Mouse (Mus musculus) testis, adult 2 months (tissue): Measurements from ENCODE around the gene Adprhl2. TPM values are rescaled to one million over a fixed set of nuclear protein-coding genes. Genes with fewer than 3 reads are reported as not detected.

Experiments used
- H3K27ac ChIP-seq: fragments of 200-500 bp; 2 replicates; pipeline ENCODE4 v1.5.1; 2012; ENCODE audit warnings: low read depth, low read length; ENCODE audit not compliant: control insufficient read depth, insufficient read depth
- H3K27me3 ChIP-seq: fragments of 200-500 bp; 2 replicates; pipeline ENCODE4 v1.6.1; 2012; ENCODE audit warnings: mild to moderate bottlenecking, low read length, moderate library complexity; ENCODE audit not compliant: control insufficient read depth, insufficient read depth
- H3K36me3 ChIP-seq: fragments of 200-500 bp; 2 replicates; pipeline ENCODE4 v1.6.1; 2012; ENCODE audit warnings: mild to moderate bottlenecking, low read length; ENCODE audit not compliant: control insufficient read depth, insufficient read depth
- H3K4me1 ChIP-seq: fragments of 200-500 bp; 2 replicates; pipeline ENCODE4 v1.6.1; 2012; ENCODE audit warnings: low read length; ENCODE audit not compliant: control insufficient read depth, insufficient read depth
- H3K4me3 ChIP-seq: fragments of 200-500 bp; 2 replicates; pipeline ENCODE4 v1.5.1; 2012; ENCODE audit warnings: low read depth, mild to moderate bottlenecking, low read length, moderate library complexity, mixed read lengths; ENCODE audit not compliant: control insufficient read depth
- CTCF ChIP-seq: fragments of 200-500 bp; IDR thresholded peaks from 2 replicates; pipeline ENCODE4 v1.5.1; 2012; ENCODE audit warnings: low read depth, mild to moderate bottlenecking, inconsistent platforms, low read length, moderate library complexity; ENCODE audit not compliant: control insufficient read depth, insufficient read depth, insufficient replicate concordance
- POLR2A ChIP-seq: fragments of 200-500 bp; IDR thresholded peaks from 2 replicates; pipeline ENCODE4 v1.6.1; 2012; ENCODE audit warnings: low read depth, mild to moderate bottlenecking, inconsistent platforms, low read length, moderate library complexity; ENCODE audit not compliant: control insufficient read depth
- polyA plus RNA-seq: library from polyadenylated mRNA; depleted of rRNA; stranded (reverse); fragments of >200 nt; gene quantifications from 2 replicates; pipeline ENCODE4 v1.2.3, GENCODE M21; 2012

Gene Adprhl2
- polyA plus RNA-seq, 1 experiment: 5.8 TPM

DNA sequence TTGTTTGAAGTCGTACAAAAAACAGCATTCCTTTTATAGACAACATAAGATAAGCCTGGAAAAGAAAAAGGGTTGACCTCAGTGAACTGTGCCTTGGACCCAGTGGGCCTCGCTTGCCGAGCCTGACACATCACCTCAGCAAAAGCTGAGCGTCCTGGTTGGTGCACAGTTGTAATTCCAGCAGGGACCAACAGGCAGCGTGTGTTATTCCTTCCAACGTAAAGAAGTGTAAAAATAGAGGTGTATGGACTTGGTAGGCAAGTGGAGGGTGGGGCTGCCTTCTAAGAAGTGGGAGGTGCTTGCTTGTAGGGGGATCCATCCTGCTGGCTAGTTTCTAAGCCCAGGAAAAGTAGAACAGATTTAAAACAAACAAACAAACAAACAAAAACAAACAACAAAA is 4.5 kb upstream of the Adprhl2 start:
- Histone ChIP-seq H3K36me3 (no peaks in the 10 kb centered on the region), H3K4me1 (peaks cover 13% of the 10 kb centered on the region), H3K4me3 (peak overlapping the region; percentile 68), H3K27ac (no peak overlapping the region), H3K27me3 (no peaks in the 10 kb centered on the region)
- TF ChIP-seq CTCF: no peak
- no peak for TF ChIP-seq POLR2A

DNA sequence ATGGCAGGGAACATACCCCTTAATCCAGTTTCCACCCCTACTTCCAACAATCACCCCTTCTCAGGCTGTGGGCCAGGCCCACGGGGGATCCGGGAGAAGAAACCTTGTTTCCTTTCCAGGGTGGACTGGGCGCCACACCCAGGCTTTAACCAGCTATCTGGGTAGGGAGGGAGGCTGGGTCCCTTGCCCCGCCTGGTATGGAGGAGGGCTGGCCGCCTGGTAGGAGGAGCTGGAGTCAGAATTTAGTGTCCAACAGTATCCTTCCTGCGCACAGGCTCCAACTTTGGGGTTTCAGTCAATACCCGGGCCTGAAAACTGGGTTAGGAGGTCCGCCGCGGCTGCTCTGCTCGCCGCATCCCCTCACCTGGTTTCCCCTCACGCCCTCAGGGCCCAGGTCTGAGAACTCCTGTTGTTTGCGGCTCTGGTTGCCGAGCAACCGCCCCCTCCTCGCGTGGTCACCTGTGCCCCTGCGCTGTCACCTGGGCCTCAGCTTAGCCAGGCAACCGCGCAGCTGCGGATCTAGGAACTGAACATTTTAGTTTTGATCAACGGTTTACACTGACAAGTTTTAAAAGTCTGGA is 3.9 kb upstream of the Adprhl2 start, which contains the start of gene Tekt2:
Gene Tekt2, minus strand, starts transcription at position 408 of the 581 bp plus-strand sequence.
- TF ChIP-seq CTCF (no peak), POLR2A (peak; percentile 79; the same call in 1 of the 2 replicates)
- Histone ChIP-seq H3K4me3 (peak within 1 kb of the TSS; percentile 82), H3K4me1 (peaks cover 16% of the 10 kb centered on the region), H3K27me3 (no peaks in the 10 kb centered on the region), H3K36me3 (no peaks in the 10 kb centered on the region), H3K27ac (peak within 1 kb of the TSS; percentile 50)

DNA sequence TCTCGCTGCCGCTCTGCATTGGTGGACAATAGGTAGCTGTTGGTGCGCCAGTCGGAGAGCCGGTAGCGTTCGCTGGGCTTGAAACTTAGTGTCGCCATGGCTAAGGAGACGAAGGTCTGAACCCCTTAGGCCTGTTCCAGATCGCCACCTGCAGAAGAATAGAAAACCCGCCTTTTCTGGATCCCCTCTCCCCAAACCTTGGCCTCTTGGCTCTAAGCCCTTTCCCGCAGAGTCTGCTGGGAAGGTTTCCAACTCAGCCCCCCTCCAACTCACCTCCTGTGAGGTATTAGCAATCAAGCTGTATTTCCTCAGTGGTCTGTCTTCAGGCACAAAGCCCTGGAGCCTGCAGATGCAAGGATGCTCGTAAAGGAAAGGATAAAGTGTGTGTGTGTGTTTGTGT is 3.4 kb upstream of the Adprhl2 start:
- H3K27ac ChIP-seq: peak overlapping the region; percentile 50
- H3K4me1 ChIP-seq: peaks cover 16% of the 10 kb centered on the region
- H3K27me3 ChIP-seq: no peaks in the 10 kb centered on the region
- H3K4me3 ChIP-seq: peak overlapping the region; percentile 82
- no peaks in the 10 kb centered on the region for H3K36me3 ChIP-seq
- TF ChIP-seq CTCF (no peak), POLR2A (no peak)

DNA sequence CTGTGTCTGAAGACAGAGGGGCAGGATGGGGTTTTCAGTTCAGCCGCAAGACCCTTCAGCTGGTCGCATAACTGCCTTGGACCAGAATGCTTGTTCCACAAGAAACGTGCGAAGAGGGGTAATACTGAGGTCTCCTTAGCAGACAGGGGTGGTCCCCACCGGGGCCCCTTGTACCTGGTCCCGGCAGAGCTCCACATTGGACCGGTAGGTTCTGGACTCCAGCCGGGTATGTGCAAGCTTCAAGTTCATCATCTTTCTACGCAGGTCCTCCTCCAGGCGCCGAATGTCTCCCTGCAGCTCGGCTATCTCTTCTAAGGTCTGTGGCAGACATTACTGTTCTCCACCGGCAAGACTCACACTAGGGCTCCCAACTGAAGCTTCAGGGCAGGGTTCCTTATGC is 1.1 kb upstream of the Adprhl2 start:
- Histone ChIP-seq H3K4me1 (peaks cover 16% of the 10 kb centered on the region), H3K4me3 (peak overlapping the region; percentile 82), H3K27me3 (no peaks in the 10 kb centered on the region), H3K27ac (no peak overlapping the region), H3K36me3 (no peaks in the 10 kb centered on the region)
- TF ChIP-seq POLR2A: no peak

DNA sequence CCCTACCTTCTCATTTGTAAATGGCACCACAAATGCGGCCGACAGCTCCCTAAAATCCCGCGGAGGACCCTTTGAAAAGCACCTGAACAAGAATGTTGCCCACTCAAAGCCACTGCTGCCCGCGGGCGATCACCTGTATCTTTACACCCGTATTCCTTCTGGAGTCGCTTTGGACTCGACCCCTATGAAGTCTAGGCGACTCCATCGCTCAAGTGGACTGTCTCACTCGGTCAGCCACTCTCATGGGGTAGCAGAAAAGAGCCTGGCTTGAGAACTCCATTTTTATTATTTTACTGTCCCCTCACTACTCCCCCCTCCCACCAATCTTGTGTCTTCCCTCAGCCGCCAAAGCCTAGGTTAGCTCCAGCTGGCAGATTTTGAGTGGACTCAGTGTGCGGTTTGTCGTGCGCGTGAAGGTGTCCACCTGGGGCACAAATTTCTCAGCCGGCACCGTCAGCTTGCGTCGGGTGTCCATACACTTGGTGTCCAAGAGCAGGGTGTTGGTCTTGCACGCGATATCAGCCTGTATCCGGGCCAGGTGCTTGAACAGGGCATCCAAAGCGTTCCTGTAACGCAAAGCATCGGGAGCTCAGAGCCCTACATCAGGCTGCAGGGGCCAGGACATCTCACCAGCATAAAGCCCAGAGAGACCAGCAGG is 480 bp upstream of the Adprhl2 start:
- Histone ChIP-seq H3K27ac (no peak overlapping the region), H3K27me3 (no peaks in the 10 kb centered on the region), H3K4me3 (peak overlapping the region; percentile 82), H3K36me3 (no peaks in the 10 kb centered on the region), H3K4me1 (peaks cover 16% of the 10 kb centered on the region)
- TF ChIP-seq POLR2A: no peak; the same call in 1 of the 2 replicates
- no peak for TF ChIP-seq CTCF

DNA sequence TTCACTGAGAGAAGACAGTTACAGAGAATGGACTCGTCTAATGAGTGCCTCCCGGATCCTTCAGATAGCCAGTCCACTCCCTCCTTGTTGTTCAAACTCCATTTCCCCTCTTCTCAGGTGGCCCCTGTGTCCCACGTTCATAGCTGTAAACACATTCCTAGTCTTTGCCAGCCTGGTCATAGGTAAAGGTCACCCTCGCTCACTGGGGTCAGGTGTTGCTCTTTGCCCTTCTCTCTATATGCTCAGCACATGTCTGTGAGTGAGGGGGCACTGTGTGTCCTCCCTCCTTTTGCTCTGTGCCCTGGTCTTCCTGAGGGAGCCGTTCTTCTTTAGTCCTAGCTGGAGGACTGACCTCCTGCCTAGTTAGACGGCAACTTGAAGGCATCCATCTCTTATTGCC is 1.7 kb downstream of the Adprhl2 start:
- no peak overlapping the region for H3K27ac ChIP-seq
- no peak overlapping the region for H3K4me3 ChIP-seq
- no peaks in the 10 kb centered on the region for H3K36me3 ChIP-seq
- peaks cover 6% of the 10 kb centered on the region for H3K4me1 ChIP-seq
- no peak for TF ChIP-seq CTCF
- no peak for TF ChIP-seq POLR2A
- no peaks in the 10 kb centered on the region for H3K27me3 ChIP-seq

DNA sequence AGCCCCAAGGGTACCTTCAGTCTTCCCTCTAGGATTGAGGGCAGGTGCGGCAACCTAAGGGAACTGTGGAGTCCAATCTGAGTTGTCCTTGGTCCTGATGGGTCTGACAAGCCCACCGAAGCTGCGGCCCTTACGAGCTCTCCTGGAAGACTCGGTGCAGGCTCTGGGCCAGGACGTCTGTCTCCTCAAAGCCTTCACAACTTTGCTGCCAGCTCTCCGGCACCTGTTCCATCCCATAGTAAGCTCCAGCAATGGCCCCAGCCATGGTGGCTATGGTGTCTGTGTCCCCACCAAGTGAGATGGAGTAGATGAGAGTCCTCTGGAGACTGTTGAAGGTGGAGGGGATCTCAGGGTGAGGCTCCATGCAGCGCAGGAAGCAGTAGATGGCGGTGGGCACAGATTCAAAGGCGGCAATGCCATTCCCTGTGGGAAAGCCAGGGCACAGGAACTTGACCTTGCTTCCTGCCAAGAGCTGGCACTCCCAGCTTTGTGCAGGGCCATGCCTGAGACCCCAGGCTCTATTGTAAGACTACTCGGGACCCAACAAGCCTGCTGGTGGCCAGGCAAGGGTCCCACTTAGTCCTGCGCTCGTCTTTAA is 5.0 kb downstream of the Adprhl2 start:
- H3K27me3 ChIP-seq: no peaks in the 10 kb centered on the region
- H3K27ac ChIP-seq: no peak overlapping the region
- peaks cover 3% of the 10 kb centered on the region for H3K4me1 ChIP-seq
- no peak overlapping the region for H3K4me3 ChIP-seq
- no peaks in the 10 kb centered on the region for H3K36me3 ChIP-seq
- TF ChIP-seq POLR2A (no peak), CTCF (no peak)
